Mouse (Mus musculus) cerebellum, adult 2 months (tissue): Measurements from ENCODE around the gene 4931440F15Rik.

Source experiments
- CTCF ChIP-seq: fragments of 200-500 bp; IDR thresholded peaks from 2 replicates; pipeline ENCODE4 v1.5.1; 2011; ENCODE audit warnings: low read depth, mild to moderate bottlenecking, control low read depth, low read length, moderate library complexity, borderline replicate concordance; ENCODE audit not compliant: insufficient read depth
- POLR2A ChIP-seq: fragments of 200-500 bp; IDR thresholded peaks from 2 replicates; pipeline ENCODE4 v1.6.1; 2011; ENCODE audit warnings: low read length, control low read depth, borderline replicate concordance; ENCODE audit not compliant: insufficient read depth

GRCm38 (mm10) chr11:29837066-29837465, 11.6 kb upstream of the 4931440F15Rik start:
- TF ChIP-seq POLR2A (no peak), CTCF (no peak)
